Mouse (Mus musculus) CH12.LX (cell line): ENCODE measurements around the gene Slc30a6. TPM values are rescaled to one million over a fixed set of nuclear protein-coding genes. Genes with fewer than 3 reads are reported as not detected.
A peak's percentile ranks its signal among the peaks of the same experiment; 100 is the strongest.

ENCODE experiments used
- DNase-seq: peaks from one replicate; pipeline ENCODE4 v3.0.0-alpha.2; 2013; ENCODE audit errors: extremely low read depth
- H3K27ac ChIP-seq: 2 replicates; pipeline ENCODE4 v1.5.1; 2012; ENCODE audit warnings: low read depth, mild to moderate bottlenecking, control low read depth, moderate library complexity; ENCODE audit not compliant: insufficient read depth
- H3K27me3 ChIP-seq: replicated peaks from 2 replicates; pipeline ENCODE3; 2012; ENCODE audit warnings: inconsistent platforms
- H3K36me3 ChIP-seq, 2 experiments: replicated peaks in 1 of 2; 2 replicates each; pipeline versions ENCODE3 to v1.6.1; 2012; ENCODE audit warnings: inconsistent platforms in 1 of 2, low read length in 1 of 2, mild to moderate bottlenecking in 1 of 2, mixed read lengths in 1 of 2, moderate library complexity in 1 of 2; ENCODE audit not compliant: control insufficient read depth in 1 of 2, insufficient read depth in 1 of 2
- H3K4me1 ChIP-seq, 2 experiments: 2 replicates each; pipeline ENCODE4 v1.6.1; 2012; ENCODE audit warnings: inconsistent platforms in 1 of 2, moderate library complexity in 1 of 2; ENCODE audit not compliant: insufficient read depth in 2 of 2, control insufficient read depth in 1 of 2
- H3K4me2 ChIP-seq: 2 replicates; pipeline ENCODE4 v1.6.1; 2012; ENCODE audit warnings: low read depth, mild to moderate bottlenecking, control low read depth; ENCODE audit not compliant: poor library complexity, insufficient read depth, severe bottlenecking
- H3K4me3 ChIP-seq, 3 experiments: fragments of 150-350 bp in 1 of 3; sonication (generic) in 1 of 3; replicated peaks in 1 of 3; 2 replicates each; pipeline versions ENCODE3 to v1.5.1; 2011 to 2012; ENCODE audit warnings: low read depth in 2 of 3, low read length in 2 of 3, mild to moderate bottlenecking in 2 of 3, moderate library complexity in 2 of 3, control low read depth in 1 of 3, improper control_type of control experiment in 1 of 3, inconsistent platforms in 1 of 3, mixed read lengths in 1 of 3; ENCODE audit not compliant: poor library complexity in 1 of 3
- H3K79me2 ChIP-seq: replicated peaks from 2 replicates; pipeline ENCODE4 v1.6.1; 2012; ENCODE audit warnings: mild to moderate bottlenecking, moderate library complexity; ENCODE audit not compliant: control insufficient read depth, poor library complexity, insufficient read depth, severe bottlenecking; ENCODE audit errors: extremely low read depth
- H3K9ac ChIP-seq: 2 replicates; pipeline ENCODE4 v1.6.1; 2012; ENCODE audit warnings: low read depth, mild to moderate bottlenecking, control low read depth, moderate library complexity; ENCODE audit not compliant: insufficient read depth
- H3K9me3 ChIP-seq: replicated peaks from 2 replicates; pipeline ENCODE3; 2012; ENCODE audit warnings: low read length, inconsistent platforms, mixed read lengths
- BHLHE40 ChIP-seq: IDR thresholded peaks from 2 replicates; pipeline ENCODE4 v1.6.1; 2011; ENCODE audit warnings: mild to moderate bottlenecking, low read depth, low read length, improper control_type of control experiment
- CHD1 ChIP-seq: IDR thresholded peaks from 2 replicates; pipeline ENCODE4 v1.6.1; 2012; ENCODE audit warnings: low read depth, low read length, improper control_type of control experiment, inconsistent platforms
- CHD2 ChIP-seq: IDR thresholded peaks from 2 replicates; pipeline ENCODE4 v1.6.1; 2011; ENCODE audit warnings: low read length, improper control_type of control experiment
- CTCF ChIP-seq, 2 experiments: IDR thresholded peaks in 1 of 2; conservative IDR thresholded peaks in 1 of 2; 2 replicates each; pipeline ENCODE4 v1.5.1; 2011 to 2012; ENCODE audit warnings: low read depth in 2 of 2, low read length in 2 of 2, improper control_type of control experiment in 1 of 2, inconsistent platforms in 1 of 2, mild to moderate bottlenecking in 1 of 2, moderate library complexity in 1 of 2
- EP300 ChIP-seq: IDR thresholded peaks from 2 replicates; pipeline ENCODE4 v1.6.1; 2011; ENCODE audit warnings: low read length, improper control_type of control experiment
- ETS1 ChIP-seq: conservative IDR thresholded peaks from 2 replicates; pipeline ENCODE4 v1.6.1; 2012; ENCODE audit warnings: low read depth, mild to moderate bottlenecking, inconsistent platforms, low read length, improper control_type of control experiment, moderate library complexity
- GABPA ChIP-seq: IDR thresholded peaks from 2 replicates; pipeline ENCODE4 v1.6.1; 2012; ENCODE audit warnings: low read depth, low read length, improper control_type of control experiment, inconsistent platforms; ENCODE audit not compliant: insufficient replicate concordance
- IRF4 ChIP-seq: IDR thresholded peaks from 2 replicates; pipeline ENCODE4 v1.6.1; 2014; ENCODE audit warnings: low read depth, mild to moderate bottlenecking, inconsistent platforms, low read length, improper control_type of control experiment
- JUN ChIP-seq: IDR thresholded peaks from 2 replicates; pipeline ENCODE4 v1.6.1; 2011; ENCODE audit warnings: low read depth, mild to moderate bottlenecking, low read length, improper control_type of control experiment, moderate library complexity; ENCODE audit not compliant: insufficient read depth
- KAT2A ChIP-seq: IDR thresholded peaks from 2 replicates; pipeline ENCODE4 v1.6.1; 2012; ENCODE audit warnings: low read length, improper control_type of control experiment, inconsistent platforms; ENCODE audit not compliant: insufficient replicate concordance
- MYC ChIP-seq: IDR thresholded peaks from 2 replicates; pipeline ENCODE4 v1.6.1; 2011; ENCODE audit warnings: low read depth, mild to moderate bottlenecking, improper control_type of control experiment, low read length
- NELFE ChIP-seq: IDR thresholded peaks from 2 replicates; pipeline ENCODE4 v1.6.1; 2011; ENCODE audit warnings: low read depth, low read length, improper control_type of control experiment
- RCOR1 ChIP-seq: conservative IDR thresholded peaks from 2 replicates; pipeline ENCODE4 v1.6.1; 2012; ENCODE audit warnings: low read depth, mild to moderate bottlenecking, inconsistent platforms, low read length, improper control_type of control experiment
- SMC3 ChIP-seq: IDR thresholded peaks from 2 replicates; pipeline ENCODE4 v1.6.1; 2011; ENCODE audit warnings: low read depth, low read length, improper control_type of control experiment
- TBP ChIP-seq: conservative IDR thresholded peaks from 2 replicates; pipeline ENCODE4 v1.6.1; 2011; ENCODE audit warnings: low read depth, low read length, improper control_type of control experiment
- UBTF ChIP-seq: IDR thresholded peaks from 2 replicates; pipeline ENCODE4 v1.6.1; 2012; ENCODE audit warnings: low read depth, mild to moderate bottlenecking, inconsistent platforms, low read length, improper control_type of control experiment, moderate library complexity
- ZKSCAN1 ChIP-seq: IDR thresholded peaks from 2 replicates; pipeline ENCODE4 v1.6.1; 2012; ENCODE audit warnings: low read depth, inconsistent platforms, low read length, improper control_type of control experiment, borderline replicate concordance
- dilution Hi-C: fragments of 300-500 bp; cut with MboI; formaldehyde crosslinking; loops from 2 replicates; pipeline ENCODE4 v1.14.3; 2020; ENCODE audit warnings: low sequenced_read_pairs; ENCODE audit not compliant: extremely low pct_unique_long_range_greater_than_20kb, extremely low pct_ligation_motif_present
- in situ Hi-C: fragments of 300-500 bp; cut with MboI; formaldehyde crosslinking; loops from 3 replicates; pipeline ENCODE4 v1.14.3; 2019; ENCODE audit warnings: low sequenced_read_pairs, low pct_ligation_motif_present, low pct_unique_long_range_greater_than_20kb, mixed read lengths
- polyA plus RNA-seq: library from polyadenylated mRNA; unstranded; fragments of >175 nt; gene quantifications from 2 replicates; pipeline ENCODE4 v1.2.1, GENCODE M21; 2012; ENCODE audit warnings: low read depth; ENCODE audit not compliant: insufficient read length
- total RNA-seq, 2 experiments: library from RNA; depleted of rRNA; stranded (reverse); fragments of 300-350 nt in 1 of 2; fragments of >200 nt in 1 of 2; gene quantifications; 2 replicates each; pipeline ENCODE4 v1.2.3; 2012 to 2014

Gene Slc30a6
- total and polyA plus RNA-seq, 3 experiments: 16.8 to 27.2 (median 19.7) TPM

DNA sequence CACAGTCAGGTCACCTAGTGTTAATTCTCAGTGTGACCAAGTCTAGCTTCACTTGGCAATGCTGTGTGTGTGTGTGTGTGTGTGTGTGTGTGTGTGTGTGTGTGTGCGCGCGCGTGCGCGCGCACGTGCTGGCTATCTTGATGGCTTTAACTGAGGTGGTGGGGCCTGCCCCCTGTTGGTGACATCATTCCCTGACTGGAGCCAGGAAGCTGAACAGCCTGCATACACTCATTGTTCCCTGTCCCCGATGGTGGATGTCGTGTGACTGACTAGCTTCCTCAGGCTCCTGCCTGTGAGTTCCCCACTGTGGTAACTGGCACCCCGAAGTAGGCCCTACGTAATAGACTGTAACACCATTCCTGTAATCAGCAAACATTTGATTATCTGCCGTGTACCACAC is 36.1 kb downstream of the Slc30a6 start:
- dilution Hi-C loops (no loop called here), in situ Hi-C loops (no loop called here)
- Histone ChIP-seq H3K27ac (no peak overlapping the region), H3K9ac (no peak overlapping the region), H3K79me2 (no peaks in the 10 kb centered on the region), H3K4me1 (no peaks in the 10 kb centered on the region), H3K4me3 (no peak overlapping the region), H3K9me3 (no peaks in the 10 kb centered on the region), H3K27me3 (no peaks in the 10 kb centered on the region), H3K4me2 (no peak overlapping the region), H3K36me3 (peaks cover 15 to 77% of the 10 kb centered on the region in 2 experiments)
- TF ChIP-seq BHLHE40 (peak; percentile 48), IRF4 (no peak)
- peak; percentile 15 for DNase-seq

DNA sequence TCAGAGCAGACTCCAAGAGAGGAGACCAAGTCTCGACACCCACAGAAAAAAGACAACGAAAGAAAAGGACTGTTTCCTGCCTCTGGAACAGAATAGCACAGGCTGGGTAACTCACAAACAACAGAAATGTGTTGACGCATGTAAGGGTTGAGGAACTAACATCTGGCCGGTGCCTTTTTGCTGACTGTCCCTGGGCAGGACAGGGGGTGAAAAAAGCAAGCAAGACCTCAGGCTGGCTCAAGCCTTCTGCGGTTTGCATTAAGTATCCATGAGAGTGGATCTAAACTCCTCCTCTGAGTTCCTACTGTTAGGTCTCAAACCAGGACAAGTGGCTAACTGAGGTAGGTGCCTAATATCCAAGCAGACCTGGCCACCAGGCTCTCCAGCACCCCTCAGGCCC is 37.2 kb downstream of the Slc30a6 start:
- H3K79me2 ChIP-seq: no peaks in the 10 kb centered on the region
- TF ChIP-seq EP300: no peak
- no peak for TF ChIP-seq CHD2
- TF ChIP-seq, all 38 proteins: peak for 0
- Histone ChIP-seq H3K27me3 (no peaks in the 10 kb centered on the region), H3K9me3 (no peaks in the 10 kb centered on the region), H3K4me2 (no peak overlapping the region), H3K27ac (no peak overlapping the region), H3K4me1 (no peaks in the 10 kb centered on the region), H3K4me3 (no peak overlapping the region), H3K9ac (no peak overlapping the region), H3K36me3 (peaks cover 8 to 70% of the 10 kb centered on the region in 2 experiments)
- no peak for DNase-seq
- dilution Hi-C loops (no loop called here), in situ Hi-C loops (no loop called here)

DNA sequence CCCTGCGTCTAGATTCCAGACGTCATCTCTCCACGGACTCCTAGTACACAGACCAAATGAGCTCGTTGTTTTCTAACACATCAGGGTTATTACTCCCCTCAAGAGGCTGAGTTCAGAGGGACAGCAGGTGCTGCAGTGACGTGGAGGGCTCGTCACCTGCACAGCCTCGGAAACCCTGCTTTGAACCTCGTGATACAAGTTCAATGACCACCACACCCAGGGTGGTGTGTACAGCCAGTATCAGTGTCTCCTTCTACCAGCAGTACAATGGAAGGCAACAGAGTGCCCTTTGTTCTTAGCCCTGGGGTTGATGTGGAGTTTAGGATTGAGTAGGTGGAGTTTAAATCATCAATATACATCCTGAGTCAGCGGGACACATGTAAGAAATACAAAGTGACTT is 42.4 kb downstream of the Slc30a6 start:
- H3K36me3 ChIP-seq: peaks cover 9 to 39% of the 10 kb centered on the region in 2 experiments
- no peak overlapping the region for H3K4me3 ChIP-seq
- H3K79me2 ChIP-seq: no peaks in the 10 kb centered on the region
- no peaks in the 10 kb centered on the region for H3K9me3 ChIP-seq
- H3K27ac ChIP-seq: no peak overlapping the region
- TF ChIP-seq ETS1 (no peak), GABPA (no peak), SMC3 (no peak), CTCF (conservative IDR thresholded peaks at IDR 0.05 in 1 of 2, IDR thresholded peaks at IDR 0.05 in 1 of 2; ENCODE audit: low read depth in 2 of 2, low read length in 2 of 2) (no peak), ZKSCAN1 (no peak), UBTF (no peak), BHLHE40 (no peak), JUN (no peak), KAT2A (no peak), CHD1 (no peak), NELFE (no peak), TBP (no peak), IRF4 (no peak), RCOR1 (no peak), MYC (no peak)
- H3K27me3 ChIP-seq: no peaks in the 10 kb centered on the region
- no peak overlapping the region for H3K4me2 ChIP-seq
- in situ Hi-C loops (no loop called here), dilution Hi-C loops (no loop called here)
- peaks cover 0 to 19% of the 10 kb centered on the region in 2 experiments; a peak in 3 of 4 replicates for H3K4me1 ChIP-seq
- no peak for DNase-seq
- no peak overlapping the region for H3K9ac ChIP-seq
